Mouse (Mus musculus): ENCODE results near the gene Qpct. TPM values are rescaled to one million over a fixed set of nuclear protein-coding genes. Genes with fewer than 3 reads are reported as not detected.

The Qpct gene
- polyA plus RNA-seq, 1 experiment from 2014 or later, result 20.1 TPM

DNA sequence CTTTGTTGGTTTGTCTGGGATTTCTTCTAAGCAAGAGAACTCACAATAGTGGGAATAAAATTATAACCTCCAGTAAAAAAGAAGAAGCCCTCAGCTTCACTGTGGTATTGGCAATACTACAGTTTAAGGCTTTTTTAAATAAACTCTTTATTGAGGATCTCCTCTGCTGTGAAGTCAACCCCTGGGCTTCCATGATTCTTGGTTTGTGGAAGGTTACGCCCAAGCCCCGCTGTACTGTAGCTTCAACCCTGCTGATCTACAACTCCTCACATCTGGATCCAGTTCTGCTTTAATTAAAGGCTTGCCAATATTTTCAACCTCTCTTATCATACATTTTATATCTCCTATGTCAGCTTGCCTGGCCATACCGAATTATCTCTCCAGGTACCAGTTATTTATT, 68.6 kb downstream of the Qpct start:
- 64% methylated on average over 3 of the region's 3 CpGs for WGBS (ENCODE audit: insufficient replicate concordance)

DNA sequence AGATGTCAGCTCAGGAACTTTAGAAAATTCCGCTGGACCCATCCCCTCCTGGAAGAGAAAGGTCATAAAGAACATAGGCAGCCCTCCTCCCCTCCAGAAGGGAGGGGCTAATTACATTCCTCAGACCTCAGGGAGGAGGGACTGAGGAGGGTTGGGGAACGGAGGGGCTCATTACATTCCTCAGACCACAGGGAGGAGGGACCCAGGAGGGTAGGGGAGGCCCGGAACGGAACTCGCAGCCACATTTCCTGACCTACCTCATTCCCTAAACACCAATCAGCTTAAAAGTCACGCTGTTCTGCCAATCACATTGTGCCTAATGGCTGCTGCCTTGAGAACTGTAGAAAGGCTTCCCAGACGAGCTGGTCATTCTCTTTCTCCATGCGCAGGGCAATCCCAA, 82.0 kb downstream of the Qpct start:
- WGBS (ENCODE audit: insufficient replicate concordance), result 56% methylated on average over 8 of the region's 8 CpGs
- Histone ChIP-seq H3K4me1 (ENCODE audit: control insufficient read depth, low read depth, low read length) (no peaks in the 10 kb centered on the region), H3K9ac (ENCODE audit: low read depth, low read length) (no peak overlapping the region), H3K27ac (ENCODE audit: low read length) (no peak overlapping the region), H3K4me3 (ENCODE audit: low read depth, low read length) (no peak overlapping the region), H3K36me3 (ENCODE audit: control insufficient read depth, insufficient read depth) (no peaks in the 10 kb centered on the region), H3K27me3 (ENCODE audit: control insufficient read depth, insufficient read depth, low read depth, low read length) (no peaks in the 10 kb centered on the region), H3K9me3 (replicated peaks; ENCODE audit: control insufficient read depth, low read length) (no peaks in the 10 kb centered on the region), H3K4me2 (ENCODE audit: low read depth, low read length) (no peak overlapping the region)
- ATAC-seq (ENCODE audit: low read depth), result no peak

More for the DNA sequence above, 68.6 kb downstream of the Qpct start:
- Histone ChIP-seq H3K4me2 (ENCODE audit: low read depth, low read length) (no peak overlapping the region), H3K36me3 (ENCODE audit: control insufficient read depth, insufficient read depth) (no peaks in the 10 kb centered on the region), H3K4me3 (ENCODE audit: low read depth, low read length) (no peak overlapping the region), H3K27ac (ENCODE audit: low read length) (no peak overlapping the region), H3K9ac (ENCODE audit: low read depth, low read length) (no peak overlapping the region), H3K4me1 (ENCODE audit: control insufficient read depth, low read depth, low read length) (no peaks in the 10 kb centered on the region), H3K27me3 (ENCODE audit: control insufficient read depth, insufficient read depth, low read depth, low read length) (no peaks in the 10 kb centered on the region), H3K9me3 (replicated peaks; ENCODE audit: control insufficient read depth, low read length) (no peaks in the 10 kb centered on the region)
- ATAC-seq (ENCODE audit: low read depth), result no peak

DNA sequence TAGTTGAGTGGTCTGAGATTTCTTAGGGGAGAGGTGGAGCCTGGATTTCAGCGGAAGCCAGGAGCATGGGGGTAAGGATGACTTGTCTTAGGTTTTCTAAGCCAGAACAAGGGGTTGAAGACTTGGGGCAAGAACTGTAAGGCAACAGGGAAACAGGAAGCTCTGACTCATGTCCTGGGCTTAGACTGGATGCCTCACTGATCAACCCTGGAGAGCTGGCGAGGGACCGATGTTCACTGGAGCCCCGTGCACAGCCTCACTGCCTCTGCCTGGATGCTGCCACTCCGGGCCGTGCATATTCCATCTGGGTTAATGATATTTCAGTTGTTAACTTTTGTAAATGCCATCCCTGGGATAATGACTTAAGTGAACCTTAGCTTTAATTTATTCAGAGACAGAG, 84.1 kb downstream of the Qpct start:
- WGBS (ENCODE audit: insufficient replicate concordance), result 59% methylated on average over 6 of the region's 6 CpGs
- no peak overlapping the region for H3K4me2 ChIP-seq (ENCODE audit: low read depth, low read length)
- no peaks in the 10 kb centered on the region for H3K27me3 ChIP-seq (ENCODE audit: control insufficient read depth, insufficient read depth, low read depth, low read length)
- ATAC-seq (ENCODE audit: low read depth), result no peak
- no peaks in the 10 kb centered on the region for H3K36me3 ChIP-seq (ENCODE audit: control insufficient read depth, insufficient read depth)
- H3K9me3 ChIP-seq (replicated peaks; ENCODE audit: control insufficient read depth, low read length), result no peaks in the 10 kb centered on the region
- no peak overlapping the region for H3K4me3 ChIP-seq (ENCODE audit: low read depth, low read length)
- H3K27ac ChIP-seq (ENCODE audit: low read length), result no peak overlapping the region
- no peak overlapping the region for H3K9ac ChIP-seq (ENCODE audit: low read depth, low read length)
- no peaks in the 10 kb centered on the region for H3K4me1 ChIP-seq (ENCODE audit: control insufficient read depth, low read depth, low read length)

DNA sequence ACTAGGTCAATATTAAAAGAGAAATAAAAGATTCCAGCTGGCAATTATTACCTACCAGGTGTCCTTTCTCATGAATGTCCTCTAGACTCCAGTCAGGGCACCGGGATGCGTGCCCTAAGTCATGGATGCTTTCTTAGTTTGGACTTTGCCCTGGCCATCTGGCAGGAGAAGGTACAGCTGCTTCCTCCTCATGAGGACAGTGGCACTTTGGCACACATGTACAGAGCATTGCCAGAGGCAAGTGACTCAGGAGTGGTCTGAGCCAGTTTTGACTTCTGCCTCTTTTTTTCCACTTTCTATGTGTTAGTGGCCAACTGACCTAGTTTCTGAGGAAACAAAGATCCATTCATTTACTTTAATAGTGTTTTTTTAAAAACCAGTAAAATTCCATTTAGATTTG, 84.7 kb downstream of the Qpct start:
- no peaks in the 10 kb centered on the region for H3K4me1 ChIP-seq (ENCODE audit: control insufficient read depth, low read depth, low read length)
- no peak for ATAC-seq (ENCODE audit: low read depth)
- H3K4me2 ChIP-seq (ENCODE audit: low read depth, low read length), result no peak overlapping the region
- no peaks in the 10 kb centered on the region for H3K27me3 ChIP-seq (ENCODE audit: control insufficient read depth, insufficient read depth, low read depth, low read length)
- no peaks in the 10 kb centered on the region for H3K36me3 ChIP-seq (ENCODE audit: control insufficient read depth, insufficient read depth)
- no peak overlapping the region for H3K9ac ChIP-seq (ENCODE audit: low read depth, low read length)
- no peak overlapping the region for H3K4me3 ChIP-seq (ENCODE audit: low read depth, low read length)
- no peak overlapping the region for H3K27ac ChIP-seq (ENCODE audit: low read length)
- 70% methylated on average over 2 of the region's 2 CpGs for WGBS (ENCODE audit: insufficient replicate concordance)
- H3K9me3 ChIP-seq (replicated peaks; ENCODE audit: control insufficient read depth, low read length), result no peaks in the 10 kb centered on the region

Other genes with a start within 250 kb of the Qpct start
- gene Heatr5b, start 216.5 kb upstream of the Qpct start, polyA plus RNA-seq (2015; fragmentation: Nextera tagmentation; extraction: Ambion mirVana), result 4.4 and 4.7 TPM in 2 replicates
- 13.0 and 14.5 TPM in 2 replicates for gene Gpatch11, start 216.3 kb upstream of the Qpct start, polyA plus RNA-seq (2015; fragmentation: Nextera tagmentation; extraction: Ambion mirVana)
- gene Eif2ak2, start 169.3 kb upstream of the Qpct start, polyA plus RNA-seq (2015; fragmentation: Nextera tagmentation; extraction: Ambion mirVana), result 5.9 and 6.9 TPM in 2 replicates
- gene Sult6b1, start 144.9 kb upstream of the Qpct start, polyA plus RNA-seq (2015; fragmentation: Nextera tagmentation; extraction: Ambion mirVana), result 0.05 TPM in 1 of 2 replicates, not detected in the other
- 43.0 and 45.0 TPM in 2 replicates for gene Cebpzos, start 135.4 kb upstream of the Qpct start, polyA plus RNA-seq (2015; fragmentation: Nextera tagmentation; extraction: Ambion mirVana)
- gene Cebpz, start 114.8 kb upstream of the Qpct start, polyA plus RNA-seq (2015; fragmentation: Nextera tagmentation; extraction: Ambion mirVana), result 22.5 and 22.9 TPM in 2 replicates
- gene Ndufaf7, start 114.8 kb upstream of the Qpct start, polyA plus RNA-seq (2015; fragmentation: Nextera tagmentation; extraction: Ambion mirVana), result 22.7 and 23.6 TPM in 2 replicates
- gene Prkd3, start 31.1 kb upstream of the Qpct start, polyA plus RNA-seq (2015; fragmentation: Nextera tagmentation; extraction: Ambion mirVana), result 9.5 and 10.6 TPM in 2 replicates